Mouse (Mus musculus) hematopoietic stem cell, adult 5-6 weeks (primary cell): ENCODE data around the gene Bahcc1. TPM values are rescaled to one million over a fixed set of nuclear protein-coding genes. Genes with fewer than 3 reads are reported as not detected.
A peak's percentile ranks its signal among the peaks of the same experiment; 100 is the strongest.

Experiments used
- ATAC-seq, 2 experiments: fragments of 125-278 bp in 1 of 2; replicated peaks in 1 of 2; 2 replicates each; pipeline ENCODE4 v1.8.0; 2016 to 2017; ENCODE audit warnings: inconsistent platforms in 2 of 2, mild to moderate bottlenecking in 2 of 2, moderate number of reproducible peaks in 2 of 2, low read depth in 1 of 2, moderate TSS enrichment in 1 of 2; ENCODE audit not compliant: low FRiP score in 2 of 2, poor library complexity in 2 of 2, severe bottlenecking in 2 of 2, insufficient read depth in 1 of 2, low TSS enrichment in 1 of 2
- total RNA-seq: library from RNA; stranded (forward); fragments of 172-1452, 232-1000 nt; gene quantifications from 2 replicates; pipeline ENCODE4 v1.2.3, GENCODE M21; 2017

The Bahcc1 gene
- total RNA-seq, 1 experiment from 2014 or later = 6.8 TPM

DNA sequence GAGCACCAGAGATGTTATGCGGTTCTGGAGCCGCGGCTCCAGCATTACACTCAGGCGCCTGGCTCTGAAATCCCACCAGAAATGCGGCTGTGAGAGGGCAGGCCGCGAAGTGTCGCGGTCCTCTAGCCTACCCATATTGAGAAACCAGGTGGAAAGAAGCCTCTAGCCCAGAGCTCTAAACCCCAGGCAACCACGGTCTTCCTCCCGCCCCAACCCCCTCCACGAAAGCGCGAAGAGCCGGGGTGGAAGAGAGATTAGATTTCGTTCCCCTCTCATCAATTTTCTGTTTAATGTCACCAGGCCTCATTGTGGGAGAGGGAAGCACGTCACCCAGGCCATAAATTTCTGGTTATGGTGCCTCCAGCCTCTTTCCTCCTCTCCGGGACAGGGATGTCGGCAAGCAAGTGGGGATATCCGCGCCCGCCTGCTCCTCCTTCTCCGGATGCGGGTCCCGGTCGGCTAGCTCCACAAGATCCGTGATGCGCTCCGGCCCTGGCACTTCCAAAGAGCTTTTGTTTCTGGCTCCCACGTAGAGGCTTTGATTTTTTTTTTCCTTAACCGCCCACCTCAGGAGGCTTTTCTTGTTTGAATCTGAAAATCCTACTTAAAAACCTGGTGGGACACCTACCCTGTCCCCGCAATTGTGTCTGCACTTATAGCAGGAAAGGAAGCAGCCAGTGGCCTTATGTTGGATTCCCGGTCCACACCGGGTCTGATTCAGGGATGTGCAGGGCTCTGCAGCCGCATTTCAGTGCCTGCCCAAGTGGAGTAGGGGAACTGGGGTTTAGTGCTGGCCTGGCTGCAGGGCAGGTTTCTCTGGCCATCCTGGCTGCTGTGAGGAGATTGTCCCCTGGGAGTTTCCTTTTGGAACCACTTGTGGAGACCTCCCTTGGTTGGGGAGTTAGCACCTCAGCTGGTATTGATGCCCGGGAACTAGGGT lies 7.2 kb upstream of the Bahcc1 start:
- ATAC-seq = peak; percentile 11 to 43; a peak in 1 of 4 replicates

DNA sequence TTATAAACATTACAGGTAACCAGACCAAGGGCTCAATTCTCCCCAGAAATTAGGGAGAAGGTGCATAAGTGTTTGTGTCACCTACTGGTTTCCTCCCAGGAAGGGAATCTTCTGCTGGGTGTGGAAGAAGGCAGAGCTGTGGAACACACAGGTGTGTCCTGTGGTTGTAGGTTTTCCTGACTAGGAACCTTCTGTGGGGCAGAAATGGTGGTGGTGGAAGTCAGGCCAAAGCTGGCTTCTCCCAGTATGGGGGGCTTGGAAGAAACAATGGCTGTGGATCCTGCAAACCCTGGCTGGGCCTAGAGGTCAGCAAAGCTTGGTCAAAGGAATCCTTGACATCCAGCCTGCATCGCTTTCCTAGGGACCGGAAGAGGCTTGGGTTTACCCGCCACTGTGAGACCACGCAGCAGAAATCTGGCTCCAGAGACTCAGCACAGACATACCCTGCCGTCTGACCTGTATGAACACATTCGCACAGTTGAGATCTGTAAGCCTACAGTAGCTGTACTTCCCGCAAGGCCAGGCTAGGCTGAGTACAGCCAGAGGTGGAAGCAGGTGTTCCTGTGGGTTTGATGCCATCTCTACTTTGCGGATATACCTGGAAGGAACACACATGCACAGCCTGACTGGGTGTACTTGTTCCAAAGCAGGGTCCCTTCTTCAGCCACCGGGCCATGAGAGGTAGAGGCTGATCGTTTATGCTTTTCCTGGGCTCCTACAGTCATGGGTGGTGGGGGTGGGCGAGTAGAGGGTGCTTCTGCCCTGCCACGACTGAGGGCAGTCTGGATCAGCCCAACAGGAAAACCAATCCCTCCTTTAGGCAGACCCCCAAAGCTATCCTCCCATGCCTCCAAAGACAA lies 6.1 kb upstream of the Bahcc1 start:
- no peak for ATAC-seq

DNA sequence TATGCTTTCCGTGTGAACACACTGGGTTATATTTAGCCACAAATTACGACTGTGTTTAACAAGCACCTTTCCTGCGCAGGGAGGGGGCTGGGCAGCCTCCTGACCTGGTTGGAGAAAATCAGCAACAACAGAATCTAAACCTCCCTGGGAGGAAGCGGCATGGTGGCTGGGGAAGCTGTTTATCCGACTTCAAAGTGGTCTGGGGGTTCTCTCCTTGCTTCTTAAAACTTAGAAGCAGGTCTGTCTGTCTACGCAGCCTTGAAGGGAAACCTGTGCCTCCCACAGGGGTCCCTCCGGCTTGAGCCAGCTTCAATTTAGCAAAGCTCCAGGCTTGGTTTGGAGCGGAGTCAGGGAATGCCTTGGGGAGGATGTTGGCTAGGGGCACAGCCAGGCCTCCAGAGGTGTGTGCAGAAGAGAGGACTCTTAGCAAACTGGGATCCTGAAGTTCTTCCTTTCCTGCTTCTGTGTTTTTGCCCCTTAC lies 5.1 kb upstream of the Bahcc1 start:
- ATAC-seq = no peak

DNA sequence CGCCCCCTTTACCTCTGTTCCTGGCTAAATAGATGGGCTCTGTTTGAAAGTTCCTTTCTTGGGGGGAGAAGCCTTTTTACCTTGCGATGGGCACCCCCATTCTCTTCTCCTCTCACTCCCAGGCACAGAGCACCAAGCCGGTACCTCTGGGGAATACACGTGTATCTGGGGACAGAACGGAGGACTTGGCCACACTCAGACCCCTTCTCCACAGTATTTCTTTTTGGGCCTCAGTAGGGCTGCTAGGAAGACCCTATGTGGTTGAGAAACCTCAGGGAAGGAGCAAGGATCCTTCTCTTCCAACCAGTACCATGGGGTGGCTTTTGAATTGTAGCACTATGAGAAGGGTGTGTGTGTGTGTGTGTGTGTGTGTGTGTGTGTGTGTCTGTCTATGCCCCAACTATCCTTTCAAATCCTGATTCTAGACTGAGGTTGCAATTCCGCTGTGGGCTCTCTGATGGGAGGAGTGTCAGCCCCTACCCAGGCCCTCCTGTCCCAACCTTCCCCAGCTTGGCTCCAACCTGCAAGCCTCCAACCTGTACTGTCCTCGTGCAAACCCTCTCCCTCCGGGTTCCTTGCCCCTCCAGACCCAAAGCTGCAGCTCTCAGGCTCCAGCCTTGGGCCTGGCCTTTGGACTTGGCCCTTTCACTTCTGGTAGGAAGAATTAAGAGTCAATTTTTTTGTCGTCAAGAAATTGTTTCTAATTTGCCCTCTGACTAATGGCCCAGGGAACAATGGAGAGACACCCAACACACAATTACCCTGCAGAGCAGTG lies 4.4 kb upstream of the Bahcc1 start:
- ATAC-seq = no peak

DNA sequence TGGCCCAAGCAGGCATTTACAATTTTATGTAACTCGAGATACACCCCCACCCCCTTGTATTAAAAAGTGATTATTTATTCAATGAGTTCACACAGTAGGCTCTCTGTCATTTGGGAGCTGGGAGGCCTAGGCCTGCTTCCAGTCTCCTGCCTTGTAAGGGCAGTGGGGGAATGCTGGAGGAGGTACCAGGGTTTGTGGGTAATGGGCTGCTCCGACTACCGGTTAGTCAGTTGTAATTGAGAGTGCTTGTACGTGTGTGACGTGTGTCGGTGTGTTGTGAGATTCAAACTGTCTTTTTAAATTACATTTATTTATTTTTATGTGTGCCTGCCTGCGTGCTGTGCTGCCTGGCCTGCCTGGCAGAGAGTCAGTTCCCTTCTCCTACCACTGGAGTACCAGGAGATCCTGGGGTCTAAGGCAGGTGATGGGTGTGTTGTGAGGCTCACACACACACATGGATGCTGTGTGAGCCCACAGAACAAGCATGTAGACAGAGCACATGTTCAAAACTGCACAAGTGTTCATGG lies 3.8 kb upstream of the Bahcc1 start:
- ATAC-seq = no peak

DNA sequence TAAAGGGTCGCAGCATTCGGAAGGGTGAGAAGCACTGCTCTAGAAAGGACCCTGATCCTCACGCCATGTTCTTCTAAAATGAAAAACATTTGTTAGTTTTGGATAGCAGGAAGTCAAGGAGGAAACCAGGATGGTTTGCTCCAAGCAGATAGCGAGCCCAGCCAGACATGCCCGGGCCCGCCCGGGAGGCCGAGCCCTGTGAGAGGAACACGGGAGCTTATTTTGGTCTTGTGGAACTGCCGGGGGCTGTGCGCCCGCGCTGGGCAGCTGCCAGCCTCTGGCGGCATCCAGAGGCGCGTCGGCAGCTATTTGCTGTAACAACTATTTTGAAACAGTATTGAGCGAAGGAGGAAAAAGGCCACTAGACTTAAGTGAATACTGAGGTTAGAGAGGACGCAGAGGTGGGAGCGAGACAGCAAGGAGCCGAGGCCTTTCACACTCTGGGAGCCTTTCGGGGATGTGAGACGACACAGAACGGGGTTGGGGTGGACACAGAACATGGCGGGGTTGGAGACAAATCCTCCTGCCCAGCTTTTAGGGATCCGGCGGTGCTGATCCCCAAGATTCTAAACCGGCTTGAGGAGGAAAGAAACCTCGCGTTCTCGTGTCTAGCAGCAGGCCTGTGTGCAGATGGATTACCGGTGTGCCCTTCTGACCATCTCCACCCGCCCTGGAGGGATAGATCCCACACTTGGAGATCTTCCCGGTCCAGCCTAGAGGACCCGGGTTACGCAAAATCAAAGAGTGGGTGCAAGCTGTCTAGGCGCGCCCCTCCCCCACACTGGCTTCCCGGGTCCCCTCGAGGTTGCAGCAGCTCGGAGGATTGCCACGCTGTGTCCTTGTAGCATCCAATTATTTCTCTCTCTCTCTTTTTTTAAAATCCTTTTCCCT lies 2.6 kb upstream of the Bahcc1 start:
- no peak for ATAC-seq

DNA sequence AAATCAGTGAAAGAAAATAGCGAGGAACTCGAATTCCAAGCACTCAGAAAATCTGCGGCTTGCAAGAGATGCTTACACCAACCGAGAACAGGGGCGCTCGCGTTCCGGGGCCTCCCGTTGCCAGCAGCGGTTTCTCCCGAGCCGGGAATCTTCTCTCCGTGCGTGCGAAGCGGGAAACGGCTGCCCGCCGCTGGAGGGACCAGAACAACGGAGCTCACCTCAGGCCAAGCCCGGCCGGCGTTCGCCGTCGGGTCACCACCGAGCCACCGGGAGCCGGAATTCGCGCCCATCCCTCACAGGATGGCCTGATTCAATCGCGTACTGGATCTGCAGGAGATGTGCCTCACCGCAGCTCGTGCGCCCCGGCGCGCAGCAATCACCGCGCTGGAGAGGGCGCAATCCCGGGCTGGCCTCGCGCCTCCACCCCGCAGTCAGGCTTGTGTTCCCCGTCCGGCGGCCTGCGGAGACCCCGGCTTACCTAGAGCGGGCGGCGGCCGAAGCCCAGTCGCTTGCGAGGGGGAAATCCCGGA lies 1.8 kb upstream of the Bahcc1 start:
- no peak for ATAC-seq

DNA sequence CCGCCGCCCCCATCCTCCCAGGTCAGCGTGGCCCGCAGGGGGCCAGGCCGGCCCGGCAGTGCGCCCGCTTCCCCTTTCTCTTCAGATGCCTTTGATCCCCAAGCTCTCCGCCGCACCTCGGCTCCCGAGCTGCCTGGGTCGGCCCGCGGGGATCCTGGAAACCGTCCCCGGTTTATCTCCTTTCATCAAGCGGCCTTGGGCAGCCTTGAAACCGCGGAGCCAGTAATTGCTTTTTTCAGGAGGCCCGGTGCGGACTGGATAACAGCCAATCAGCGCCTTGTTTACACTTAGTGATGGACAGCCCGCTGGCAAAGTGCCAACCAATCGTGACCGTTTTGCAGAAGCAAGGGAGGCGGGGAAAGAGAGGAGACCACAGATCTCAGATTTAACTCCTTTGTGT lies 1.4 kb upstream of the Bahcc1 start:
- peak; percentile 57 to 59 for ATAC-seq

DNA sequence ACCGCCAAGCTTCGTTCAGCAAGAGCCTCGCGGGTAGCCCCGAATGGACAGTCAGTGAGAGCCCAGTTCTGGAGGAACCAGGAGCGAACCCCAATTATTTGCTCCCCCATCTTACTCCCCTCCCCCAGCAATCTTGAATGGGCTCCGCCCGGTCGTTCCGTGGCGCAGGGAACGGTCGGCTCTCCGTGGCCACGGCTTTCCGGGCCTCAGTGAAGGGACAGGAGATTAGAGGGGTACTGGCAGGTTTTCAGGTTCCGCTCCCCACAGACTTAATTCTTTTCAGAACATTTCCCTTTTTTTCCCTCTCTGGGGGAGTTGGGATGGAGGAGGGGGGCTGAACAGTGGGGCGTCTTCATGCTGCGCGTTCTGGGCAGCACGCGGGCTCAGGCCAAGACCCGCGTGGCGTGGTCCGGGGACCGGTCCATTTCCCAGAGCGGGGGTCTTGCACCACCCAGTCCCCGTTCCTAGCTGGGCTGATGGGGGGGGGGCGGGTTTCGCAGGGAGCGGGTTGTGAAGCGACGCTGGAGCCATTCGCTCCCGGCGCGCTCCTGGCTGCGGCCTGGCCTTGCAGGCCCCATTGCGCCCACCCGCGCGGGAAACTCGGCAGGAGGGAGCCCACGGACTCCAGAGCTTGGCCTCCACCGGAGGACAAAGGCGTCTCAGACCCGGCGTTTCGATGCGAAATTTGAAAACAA lies 841 bp downstream of the Bahcc1 start:
- no peak for ATAC-seq

DNA sequence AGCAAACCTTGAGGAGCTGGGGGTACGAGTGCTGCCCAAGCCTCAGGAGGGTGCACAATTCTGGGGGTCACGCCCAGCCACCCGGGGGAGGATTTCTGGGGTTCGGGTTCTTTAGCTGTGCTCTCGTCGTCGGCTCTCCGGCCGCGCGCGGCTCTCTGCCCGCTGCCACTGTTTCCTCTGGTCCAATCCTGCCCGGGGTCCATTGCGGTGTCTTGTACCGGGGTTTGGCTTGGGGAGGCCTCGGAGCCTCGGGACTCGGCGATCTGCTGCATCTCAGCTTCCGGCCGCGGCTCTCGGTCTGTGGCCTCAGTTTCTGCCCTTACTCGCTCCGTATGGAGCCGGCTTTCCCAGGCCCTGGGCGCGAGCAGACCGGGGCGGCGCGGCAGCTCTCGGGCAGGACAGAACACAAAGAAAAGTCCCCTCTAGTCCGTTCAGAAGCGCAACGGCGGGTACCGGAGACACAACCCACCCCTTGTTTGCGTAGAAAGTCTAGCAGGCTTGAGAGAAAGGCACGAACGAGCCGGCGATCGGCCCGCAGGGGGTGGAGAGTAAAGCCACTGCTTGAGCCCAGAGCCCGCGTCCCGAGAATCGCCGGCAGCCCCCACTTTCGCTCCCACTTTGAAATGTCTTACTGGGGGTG lies 1.5 kb downstream of the Bahcc1 start:
- ATAC-seq = no peak

DNA sequence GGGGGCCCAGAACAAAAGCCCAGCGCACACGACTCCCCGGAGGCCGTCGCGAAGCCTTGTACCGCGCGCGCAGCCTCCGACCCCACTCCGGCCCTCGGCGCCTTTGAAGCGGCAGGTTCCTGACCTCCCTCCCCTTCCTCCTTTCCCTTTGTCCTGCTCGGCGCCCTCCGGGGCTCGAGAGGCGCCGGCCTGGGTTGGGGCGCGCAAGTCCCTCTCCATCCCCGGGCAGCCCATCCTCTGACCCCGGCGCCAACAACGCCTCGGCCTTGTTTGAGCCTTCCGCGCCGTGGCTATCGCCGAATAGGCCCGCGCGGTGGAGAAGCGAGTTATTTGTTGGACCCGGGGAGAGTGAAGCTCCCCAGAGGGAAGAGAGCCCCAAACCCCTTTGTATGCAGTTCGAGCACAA lies 2.0 kb downstream of the Bahcc1 start:
- ATAC-seq = no peak

DNA sequence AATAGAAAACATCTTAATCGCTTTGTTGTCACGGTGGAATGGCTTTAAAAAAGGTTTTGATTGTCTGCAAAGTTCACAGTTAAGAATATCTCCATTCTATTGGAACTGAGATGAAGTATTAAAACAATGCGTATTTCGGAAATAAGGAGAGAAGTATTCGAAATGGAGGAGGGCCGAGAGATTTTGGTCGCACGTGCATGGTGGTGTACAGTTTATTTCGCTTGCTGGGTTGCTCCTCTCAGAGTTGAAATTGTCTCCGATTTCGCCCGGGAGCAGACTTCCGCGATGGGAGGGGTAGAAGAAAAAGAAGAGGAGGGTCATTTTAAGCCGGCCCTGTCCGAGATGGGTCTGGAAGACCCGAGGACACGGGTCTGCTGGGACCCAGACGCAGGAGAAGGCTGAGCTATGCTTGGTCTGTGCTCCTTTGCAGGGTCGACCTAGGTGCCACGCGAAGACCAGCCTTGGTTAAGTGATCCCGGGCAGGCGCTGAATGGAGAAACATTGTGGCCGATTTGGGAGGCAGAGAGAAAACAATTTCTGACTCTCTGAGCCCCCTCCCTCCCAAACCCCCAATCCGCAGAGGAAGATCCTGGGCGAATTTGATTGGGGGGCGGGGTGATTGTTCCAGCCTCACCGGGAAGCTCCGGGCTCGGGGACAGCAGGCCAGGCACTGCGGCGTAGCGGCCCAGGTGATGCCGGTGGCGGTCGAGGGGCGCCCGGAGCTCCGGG lies 2.8 kb downstream of the Bahcc1 start:
- no peak for ATAC-seq

DNA sequence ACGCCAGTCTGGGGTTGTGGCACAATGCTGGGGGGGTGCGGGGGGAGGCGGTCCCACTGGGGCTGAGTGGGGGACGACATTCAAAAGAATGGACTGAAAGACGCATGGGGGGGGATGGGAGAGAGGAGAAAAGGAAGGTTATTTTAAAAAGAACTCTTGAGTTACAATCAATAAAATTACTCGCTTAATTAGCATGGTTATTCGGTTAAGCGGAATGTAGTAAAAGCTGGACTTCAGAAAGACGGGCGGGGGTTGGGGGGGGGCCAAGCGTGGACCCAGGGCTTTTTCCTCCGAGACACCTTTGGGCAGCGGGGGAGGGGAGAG lies 3.3 kb downstream of the Bahcc1 start:
- ATAC-seq = no peak

DNA sequence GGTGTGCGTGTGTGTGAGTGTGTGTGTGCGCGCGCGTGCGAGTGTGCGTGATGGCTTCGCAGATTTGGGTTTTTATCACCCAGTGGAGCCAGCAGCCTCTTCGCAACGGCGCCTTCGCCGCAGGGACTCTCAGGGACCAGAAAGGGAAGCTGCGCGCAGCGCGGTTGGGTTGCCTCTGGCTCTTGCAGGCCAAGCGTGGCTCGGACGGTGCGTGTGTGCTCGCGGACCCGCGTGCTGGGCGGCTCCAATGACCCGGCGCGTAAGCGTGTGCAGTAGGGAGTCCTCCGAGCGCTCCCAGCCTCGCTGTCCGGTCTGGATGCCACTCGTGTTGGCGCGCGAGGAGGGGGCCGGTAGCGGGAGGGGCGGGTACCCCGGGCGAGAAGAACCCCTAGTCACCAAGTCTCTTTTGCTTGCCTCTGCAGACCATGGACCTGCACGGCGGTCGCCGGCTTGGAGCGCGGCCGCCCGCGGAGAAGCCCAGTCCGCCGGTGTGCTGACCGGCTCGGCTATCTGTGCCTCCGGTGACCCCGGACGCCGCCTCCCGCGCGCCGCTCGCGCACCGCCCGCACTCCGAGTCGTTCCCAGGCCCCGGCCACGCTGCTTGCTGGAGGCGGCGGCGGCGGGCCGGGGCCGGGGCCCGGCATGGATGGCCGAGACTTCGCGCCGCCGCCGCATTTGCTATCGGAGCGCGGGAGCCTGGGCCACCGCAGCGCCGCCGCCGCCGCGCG lies 3.9 kb downstream of the Bahcc1 start:
- ATAC-seq = no peak
